Mouse (Mus musculus) MEL (cell line): ENCODE results near the gene C3. TPM values are rescaled to one million over a fixed set of nuclear protein-coding genes. Genes with fewer than 3 reads are reported as not detected.

Experiments used
- DNase-seq: peaks from one replicate; pipeline ENCODE4 v3.0.0; 2011; ENCODE audit warnings: low read depth, low spot score
- H3K27ac ChIP-seq: 2 replicates; pipeline ENCODE4 v1.5.1; 2012; ENCODE audit warnings: low read depth, mild to moderate bottlenecking, control low read depth, low read length, moderate library complexity; ENCODE audit not compliant: control insufficient read depth
- H3K27me3 ChIP-seq, 2 experiments: fragments of 150-350 bp in 1 of 2; sonication (generic) in 1 of 2; 2 replicates each; pipeline ENCODE4 v1.6.1; 2012; ENCODE audit warnings: low read length in 2 of 2, mild to moderate bottlenecking in 2 of 2, improper control_type of control experiment in 1 of 2, moderate library complexity in 1 of 2; ENCODE audit not compliant: insufficient read depth in 2 of 2, control insufficient read depth in 1 of 2
- H3K36me3 ChIP-seq, 2 experiments: 2 replicates each; pipeline ENCODE4 v1.6.1; 2012 to 2014; ENCODE audit warnings: low read length in 2 of 2, improper control_type of control experiment in 1 of 2, inconsistent platforms in 1 of 2, mild to moderate bottlenecking in 1 of 2; ENCODE audit not compliant: insufficient read depth in 2 of 2, control insufficient read depth in 1 of 2
- H3K4me1 ChIP-seq, 2 experiments: fragments of 150-350 bp in 1 of 2; sonication (generic) in 1 of 2; 2 replicates each; pipeline ENCODE4 v1.6.1; 2012; ENCODE audit warnings: low read length in 2 of 2, improper control_type of control experiment in 1 of 2, mild to moderate bottlenecking in 1 of 2; ENCODE audit not compliant: insufficient read depth in 2 of 2, control insufficient read depth in 1 of 2
- H3K4me3 ChIP-seq, 2 experiments: fragments of 150-350 bp in 1 of 2; sonication (generic) in 1 of 2; 2 replicates each; pipeline ENCODE4 v1.5.1; 2012; ENCODE audit warnings: low read depth in 2 of 2, low read length in 2 of 2, mild to moderate bottlenecking in 2 of 2, moderate library complexity in 2 of 2, control low read depth in 1 of 2, improper control_type of control experiment in 1 of 2; ENCODE audit not compliant: control insufficient read depth in 1 of 2, insufficient read depth in 1 of 2
- H3K79me2 ChIP-seq: 2 replicates; pipeline ENCODE4 v1.6.1; 2012; ENCODE audit warnings: mild to moderate bottlenecking, low read length, moderate library complexity; ENCODE audit not compliant: control insufficient read depth, poor library complexity, insufficient read depth
- H3K9ac ChIP-seq: 2 replicates; pipeline ENCODE4 v1.6.1; 2012; ENCODE audit warnings: low read depth, mild to moderate bottlenecking, control low read depth, low read length, moderate library complexity; ENCODE audit not compliant: control insufficient read depth, poor library complexity, severe bottlenecking
- H3K9me3 ChIP-seq: fragments of 150-350 bp; sonication (generic); replicated peaks from 2 replicates; pipeline ENCODE4 v1.6.1; 2012; ENCODE audit warnings: mild to moderate bottlenecking, low read length, improper control_type of control experiment, moderate library complexity; ENCODE audit not compliant: insufficient read depth
- CHD1 ChIP-seq: IDR thresholded peaks from 2 replicates; pipeline ENCODE4 v1.6.1; 2012; ENCODE audit warnings: low read depth, mild to moderate bottlenecking, inconsistent platforms, low read length, improper control_type of control experiment
- CHD2 ChIP-seq: IDR thresholded peaks from 2 replicates; pipeline ENCODE4 v1.6.1; 2011; ENCODE audit warnings: low read length, improper control_type of control experiment
- CTCF ChIP-seq, 3 experiments: IDR thresholded peaks in 2 of 3; conservative IDR thresholded peaks in 1 of 3; 2 replicates each; pipeline ENCODE4 v1.5.1; 2011 to 2012; ENCODE audit warnings: low read length in 3 of 3, low read depth in 2 of 3, mild to moderate bottlenecking in 2 of 3, improper control_type of control experiment in 1 of 3, inconsistent platforms in 1 of 3, mixed read lengths in 1 of 3, moderate library complexity in 1 of 3; ENCODE audit not compliant: control insufficient read depth in 1 of 3, insufficient read depth in 1 of 3, poor library complexity in 1 of 3, severe bottlenecking in 1 of 3
- ELF1 ChIP-seq: IDR thresholded peaks from 2 replicates; pipeline ENCODE4 v1.6.1; 2014; ENCODE audit warnings: low read depth, mild to moderate bottlenecking, inconsistent platforms, low read length, improper control_type of control experiment, moderate library complexity
- JUND ChIP-seq: IDR thresholded peaks from 2 replicates; pipeline ENCODE4 v1.6.1; 2011; ENCODE audit warnings: low read depth, mild to moderate bottlenecking, improper control_type of control experiment, low read length
- MAX ChIP-seq: IDR thresholded peaks from 2 replicates; pipeline ENCODE4 v1.6.1; 2011; ENCODE audit warnings: low read length, improper control_type of control experiment
- MEF2A ChIP-seq: IDR thresholded peaks from 2 replicates; pipeline ENCODE4 v1.6.1; 2014; ENCODE audit warnings: low read depth, mild to moderate bottlenecking, inconsistent platforms, low read length, improper control_type of control experiment; ENCODE audit not compliant: poor library complexity, insufficient replicate concordance, severe bottlenecking; ENCODE audit errors: extremely low read depth
- MYC ChIP-seq: IDR thresholded peaks from 2 replicates; pipeline ENCODE4 v1.6.1; 2011; ENCODE audit warnings: low read depth, mild to moderate bottlenecking, low read length, improper control_type of control experiment, moderate library complexity
- NELFE ChIP-seq: IDR thresholded peaks from 2 replicates; pipeline ENCODE4 v1.6.1; 2011; ENCODE audit warnings: low read depth, low read length, improper control_type of control experiment
- NRF1 ChIP-seq: IDR thresholded peaks from 2 replicates; pipeline ENCODE4 v1.6.1; 2014; ENCODE audit warnings: low read depth, mild to moderate bottlenecking, inconsistent platforms, low read length, improper control_type of control experiment, moderate library complexity; ENCODE audit not compliant: poor library complexity, insufficient read depth, severe bottlenecking
- POLR2A ChIP-seq, 2 experiments: IDR thresholded peaks; 2 replicates each; pipeline ENCODE4 v1.6.1; 2011 to 2012; ENCODE audit warnings: low read length in 2 of 2, mild to moderate bottlenecking in 2 of 2, control low read depth in 1 of 2, improper control_type of control experiment in 1 of 2, low read depth in 1 of 2, moderate library complexity in 1 of 2; ENCODE audit not compliant: control insufficient read depth in 1 of 2, insufficient read depth in 1 of 2, poor library complexity in 1 of 2
- POLR2AphosphoS2 ChIP-seq: IDR thresholded peaks from 2 replicates; pipeline ENCODE4 v1.6.1; 2011; ENCODE audit warnings: low read length, improper control_type of control experiment
- POLR2AphosphoS5 ChIP-seq: IDR thresholded peaks from 2 replicates; pipeline ENCODE4 v1.6.1; 2012; ENCODE audit warnings: low read depth, borderline replicate concordance, mild to moderate bottlenecking, inconsistent platforms, low read length, moderate library complexity, mixed read lengths
- RAD21 ChIP-seq: IDR thresholded peaks from 2 replicates; pipeline ENCODE4 v1.6.1; 2011; ENCODE audit warnings: mild to moderate bottlenecking, low read depth, low read length, improper control_type of control experiment
- RCOR1 ChIP-seq: IDR thresholded peaks from 2 replicates; pipeline ENCODE4 v1.6.1; 2012; ENCODE audit warnings: low read depth, mild to moderate bottlenecking, inconsistent platforms, low read length, improper control_type of control experiment
- SMC3 ChIP-seq: IDR thresholded peaks from 2 replicates; pipeline ENCODE4 v1.6.1; 2011; ENCODE audit warnings: low read depth, low read length, improper control_type of control experiment
- TBP ChIP-seq: IDR thresholded peaks from 2 replicates; pipeline ENCODE4 v1.8.0; 2011; ENCODE audit warnings: low read depth, low read length, improper control_type of control experiment
- TCF12 ChIP-seq: IDR thresholded peaks from 2 replicates; pipeline ENCODE4 v1.6.1; 2014; ENCODE audit warnings: low read depth, mild to moderate bottlenecking, inconsistent platforms, low read length, improper control_type of control experiment, moderate library complexity
- ZKSCAN1 ChIP-seq: IDR thresholded peaks from 2 replicates; pipeline ENCODE4 v1.6.1; 2012; ENCODE audit warnings: low read depth, mild to moderate bottlenecking, inconsistent platforms, low read length, improper control_type of control experiment, moderate library complexity
- ZMIZ1 ChIP-seq: IDR thresholded peaks from 2 replicates; pipeline ENCODE4 v1.6.1; 2012; ENCODE audit warnings: low read depth, mild to moderate bottlenecking, inconsistent platforms, low read length, improper control_type of control experiment, moderate library complexity
- polyA plus RNA-seq, 2 experiments: library from polyadenylated mRNA; stranded (reverse) in 1 of 2; unstranded in 1 of 2; fragments of >175 nt in 1 of 2; fragments of >200 nt in 1 of 2; gene quantifications; 2 replicates each; pipeline versions ENCODE4 v1.2.1 to v1.2.4; 2012; ENCODE audit warnings: low replicate concordance in 2 of 2, low read depth in 1 of 2; ENCODE audit not compliant: insufficient read length in 2 of 2, insufficient read depth in 1 of 2, missing spikeins in 1 of 2
- total RNA-seq: library from RNA; depleted of rRNA; stranded (reverse); fragments of 300-350 nt; gene quantifications from 2 replicates; pipeline ENCODE4 v1.2.3, GENCODE M21; 2012

The C3 gene
- total and polyA plus RNA-seq, 3 experiments, result 0.35 to 3.2 TPM; not detected in 1

GRCm38 (mm10) chr17:57237181-57237580 is 9.2 kb upstream of the C3 start:
- Histone ChIP-seq H3K27me3 (no peaks in the 10 kb centered on the region), H3K36me3 (no peaks in the 10 kb centered on the region; a peak in 1 of 4 replicates), H3K27ac (no peak overlapping the region), H3K4me3 (no peak overlapping the region), H3K9ac (no peak overlapping the region), H3K79me2 (no peaks in the 10 kb centered on the region), H3K4me1 (no peaks in the 10 kb centered on the region), H3K9me3 (no peaks in the 10 kb centered on the region)
- DNase-seq, result no peak
- TF ChIP-seq CHD1 (no peak), ZKSCAN1 (no peak), RAD21 (no peak), TBP (no peak), MAX (no peak), ELF1 (no peak), POLR2AphosphoS2 (no peak), TCF12 (no peak)

- Histone ChIP-seq H3K36me3 (no peaks in the 10 kb centered on the region; a peak in 1 of 4 replicates), H3K79me2 (no peaks in the 10 kb centered on the region), H3K4me1 (no peaks in the 10 kb centered on the region)
- TF ChIP-seq MEF2A (no peak), RCOR1 (no peak), POLR2AphosphoS5 (no peak), SMC3 (no peak), NRF1 (no peak), POLR2A (IDR thresholded peaks at IDR 0.05; ENCODE audit: control insufficient read depth in 1 of 2, insufficient read depth in 1 of 2, low read depth in 1 of 2, low read length in 2 of 2, poor library complexity in 1 of 2) (no peak), POLR2AphosphoS2 (no peak), MYC (no peak)
- TF ChIP-seq, all 39 proteins: peak for 0
- Histone ChIP-seq H3K27ac (no peak overlapping the region), H3K9ac (no peak overlapping the region), H3K9me3 (no peaks in the 10 kb centered on the region), H3K27me3 (no peaks in the 10 kb centered on the region), H3K4me3 (no peak overlapping the region)
- DNase-seq, result no peak
These were observed 7.9 kb upstream of the C3 start for GRCm38 (mm10) chr17:57235803-57236202.

- DNase-seq, result no peak
- H3K4me3 ChIP-seq, result no peak overlapping the region
- TF ChIP-seq TBP, result no peak
- TF ChIP-seq NELFE, result no peak
- TF ChIP-seq ELF1, result no peak
- no peak for TF ChIP-seq JUND
- no peak for TF ChIP-seq CHD2
- TF ChIP-seq ZMIZ1, result no peak
- peak in 1 of 3 experiments; percentile 15; a peak in 2 of 6 replicates for TF ChIP-seq CTCF (IDR thresholded peaks at IDR 0.05 in 2 of 3, conservative IDR thresholded peaks at IDR 0.05 in 1 of 3; ENCODE audit: control insufficient read depth in 1 of 3, insufficient read depth in 1 of 3, low read depth in 2 of 3, low read length in 3 of 3, poor library complexity in 1 of 3, severe bottlenecking in 1 of 3)
- TF ChIP-seq, all 39 proteins: peak for 1
These were observed 6.5 kb upstream of the C3 start for GRCm38 (mm10) chr17:57234254-57234928.

More at GRCm38 (mm10) chr17:57234254-57234928, 6.5 kb upstream of the C3 start:
- Histone ChIP-seq H3K9me3 (no peaks in the 10 kb centered on the region), H3K79me2 (no peaks in the 10 kb centered on the region), H3K36me3 (no peaks in the 10 kb centered on the region; a peak in 1 of 4 replicates), H3K27me3 (no peaks in the 10 kb centered on the region), H3K27ac (no peak overlapping the region), H3K9ac (no peak overlapping the region), H3K4me1 (no peaks in the 10 kb centered on the region)
